Mouse (Mus musculus): ENCODE data around the gene Prrc2b.

Prrc2b gene

GRCm38 (mm10) chr2:32189060-32189681, 38.3 kb downstream of the Prrc2b start:
- DNase-seq = no peak

- DNase-seq = no peak
These were observed 39.7 kb downstream of the Prrc2b start for GRCm38 (mm10) chr2:32190620-32191019.

GRCm38 (mm10) chr2:32191872-32192507, 41.1 kb downstream of the Prrc2b start:
- DNase-seq = no peak

- DNase-seq = no peak
These were observed 48.1 kb downstream of the Prrc2b start for GRCm38 (mm10) chr2:32198977-32199376.

GRCm38 (mm10) chr2:32200033-32200432, 49.2 kb downstream of the Prrc2b start:
- no peak for DNase-seq

GRCm38 (mm10) chr2:32200712-32201111, 49.8 kb downstream of the Prrc2b start:
- no peak for DNase-seq

GRCm38 (mm10) chr2:32201527-32201926, 50.6 kb downstream of the Prrc2b start:
- peak; percentile 50 for DNase-seq

GRCm38 (mm10) chr2:32203853-32204252, 53.0 kb downstream of the Prrc2b start:
- DNase-seq = no peak

GRCm38 (mm10) chr2:32207682-32208081, 56.8 kb downstream of the Prrc2b start:
- no peak for DNase-seq

- DNase-seq = no peak
These were observed 60.8 kb downstream of the Prrc2b start for GRCm38 (mm10) chr2:32211689-32212088.

GRCm38 (mm10) chr2:32213000-32213399, 62.1 kb downstream of the Prrc2b start:
- DNase-seq = no peak

- DNase-seq = no peak
These were observed 64.7 kb downstream of the Prrc2b start for GRCm38 (mm10) chr2:32215576-32215975.

GRCm38 (mm10) chr2:32216506-32216905, 65.6 kb downstream of the Prrc2b start:
- no peak for DNase-seq

- no peak for DNase-seq
These were observed 66.8 kb downstream of the Prrc2b start for GRCm38 (mm10) chr2:32217656-32218055.

GRCm38 (mm10) chr2:32218113-32218512, 67.2 kb downstream of the Prrc2b start:
- DNase-seq = no peak

GRCm38 (mm10) chr2:32218541-32219334, 67.9 kb downstream of the Prrc2b start:
- DNase-seq = no peak

GRCm38 (mm10) chr2:32219501-32219900, 68.6 kb downstream of the Prrc2b start:
- DNase-seq = no peak

- DNase-seq = no peak
These were observed 69.1 kb downstream of the Prrc2b start for GRCm38 (mm10) chr2:32220021-32220420.

GRCm38 (mm10) chr2:32220969-32221368, 70.1 kb downstream of the Prrc2b start:
- DNase-seq = no peak

- DNase-seq = peak; percentile 54
These were observed 70.7 kb downstream of the Prrc2b start for GRCm38 (mm10) chr2:32221577-32221976.

GRCm38 (mm10) chr2:32222057-32222456, 71.2 kb downstream of the Prrc2b start:
- DNase-seq = no peak

GRCm38 (mm10) chr2:32235433-32235832, 84.6 kb downstream of the Prrc2b start:
- no peak for DNase-seq

- DNase-seq = peak; percentile 94
These were observed 85.2 kb downstream of the Prrc2b start, which contains the start of gene Pomt1 for GRCm38 (mm10) chr2:32235886-32236759. Pomt1 (plus strand) TSS chr2:32236590.

Data from layer of hippocampus, adult 9-11 months (tissue).